Mouse (Mus musculus) hindbrain, embryonic 15.5 days (tissue): ENCODE data around the gene Gm26620. TPM values are rescaled to one million over a fixed set of nuclear protein-coding genes. Genes with fewer than 3 reads are reported as not detected.

Experiments
- ATAC-seq: fragments of 200-750 bp; cut with Nextera tagmentation; 2 replicates; pipeline ENCODE4 v1.8.0; 2017; ENCODE audit warnings: low read depth, moderate number of reproducible peaks, moderate TSS enrichment; ENCODE audit not compliant: low FRiP score
- H3K27ac ChIP-seq: fragments of 300-500 bp; sonication (generic); replicated peaks from 2 replicates; pipeline ENCODE4 v1.5.1; 2015; ENCODE audit warnings: mild to moderate bottlenecking, inconsistent platforms
- H3K27me3 ChIP-seq: fragments of 300-500 bp; sonication (generic); 2 replicates; pipeline ENCODE4 v1.6.1; 2015; ENCODE audit warnings: control low read depth, inconsistent platforms
- H3K36me3 ChIP-seq: fragments of 300-500 bp; sonication (generic); 2 replicates; pipeline ENCODE4 v1.6.1; 2015; ENCODE audit warnings: control low read depth, inconsistent platforms
- H3K4me1 ChIP-seq: fragments of 300-500 bp; sonication (generic); replicated peaks from 2 replicates; pipeline ENCODE4 v1.6.1; 2015; ENCODE audit warnings: control low read depth, inconsistent platforms
- H3K4me2 ChIP-seq: fragments of 300-500 bp; sonication (generic); 2 replicates; pipeline ENCODE4 v1.6.1; 2015; ENCODE audit warnings: moderate library complexity, mild to moderate bottlenecking, inconsistent platforms
- H3K4me3 ChIP-seq: fragments of 300-500 bp; sonication (generic); 2 replicates; pipeline ENCODE4 v1.5.1; 2015; ENCODE audit warnings: mild to moderate bottlenecking, inconsistent platforms
- H3K9ac ChIP-seq: fragments of 300-500 bp; sonication (generic); 2 replicates; pipeline ENCODE4 v1.6.1; 2015; ENCODE audit warnings: inconsistent platforms
- H3K9me3 ChIP-seq: fragments of 300-500 bp; sonication (generic); 2 replicates; pipeline ENCODE4 v1.6.1; 2016; ENCODE audit warnings: control low read depth, inconsistent platforms
- WGBS: fragments of 180-500 bp; shearing (Covaris S2); methylation state at CpG from one replicate; pipeline ENCODE4 v1.1.7; 2015; 5-methylcytosine and 5-hydroxymethylcytosine counted together
- polyA plus RNA-seq: library from polyadenylated mRNA; unstranded; fragments of >200 nt; fragmentation: Nextera tagmentation; extraction: Ambion mirVana; gene quantifications from 2 replicates; pipeline ENCODE4 v1.2.1, GENCODE M21; 2015

The Gm26620 gene
- polyA plus RNA-seq, 1 experiment from 2014 or later: 1.2 TPM

DNA sequence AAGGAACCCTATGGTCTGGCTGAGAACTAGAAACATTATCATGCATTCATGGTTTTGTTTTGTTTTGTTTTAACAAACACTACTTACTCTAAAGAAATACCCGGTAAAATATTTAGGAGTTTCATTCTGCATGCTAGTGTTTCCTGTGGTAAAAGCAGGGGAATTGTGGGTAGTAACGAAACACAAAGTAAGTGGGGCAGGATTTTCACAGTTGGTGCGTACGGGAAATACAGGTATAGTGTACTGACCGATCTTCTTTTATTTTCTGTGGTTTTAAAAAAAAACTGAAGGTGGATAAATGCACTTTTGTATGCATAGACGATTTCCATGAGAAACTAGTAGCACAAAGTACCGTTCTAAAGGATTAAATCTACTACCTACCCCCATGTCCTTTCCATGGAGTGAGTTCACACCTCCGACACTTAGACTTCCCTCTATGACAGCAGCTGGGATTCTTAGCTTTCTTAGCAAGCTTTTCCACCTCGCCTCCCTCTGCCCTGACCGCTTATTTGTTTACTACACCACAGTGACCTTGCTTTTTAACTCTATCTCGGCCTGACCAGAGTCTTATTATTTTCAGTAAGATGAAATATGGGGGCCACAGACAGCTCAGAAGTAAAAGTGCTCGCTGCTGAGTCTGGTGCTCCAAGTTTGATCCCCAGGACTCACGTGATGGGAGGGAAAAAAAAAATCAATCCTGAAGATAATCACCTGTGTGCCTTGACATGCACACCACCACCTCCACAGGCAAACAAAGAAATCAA, 23.0 kb upstream of the Gm26620 start:
- 87% methylated on average over 13 of the region's 13 CpGs for WGBS
- Histone ChIP-seq H3K36me3 (no peaks in the 10 kb centered on the region), H3K4me1 (peaks cover 7% of the 10 kb centered on the region), H3K27me3 (no peaks in the 10 kb centered on the region), H3K4me3 (no peak overlapping the region), H3K9me3 (no peaks in the 10 kb centered on the region), H3K4me2 (no peak overlapping the region), H3K9ac (no peak overlapping the region), H3K27ac (no peak overlapping the region)
- ATAC-seq: no peak

GRCm38 (mm10) chr1:170862435-170862717, 22.5 kb upstream of the Gm26620 start:
- Histone ChIP-seq H3K4me1 (peaks cover 9% of the 10 kb centered on the region), H3K27me3 (no peaks in the 10 kb centered on the region), H3K9ac (no peak overlapping the region), H3K9me3 (no peaks in the 10 kb centered on the region), H3K36me3 (no peaks in the 10 kb centered on the region), H3K27ac (no peak overlapping the region), H3K4me2 (no peak overlapping the region), H3K4me3 (no peak overlapping the region)
- WGBS: 80% methylated on average over 3 of the region's 3 CpGs
- ATAC-seq: no peak

DNA sequence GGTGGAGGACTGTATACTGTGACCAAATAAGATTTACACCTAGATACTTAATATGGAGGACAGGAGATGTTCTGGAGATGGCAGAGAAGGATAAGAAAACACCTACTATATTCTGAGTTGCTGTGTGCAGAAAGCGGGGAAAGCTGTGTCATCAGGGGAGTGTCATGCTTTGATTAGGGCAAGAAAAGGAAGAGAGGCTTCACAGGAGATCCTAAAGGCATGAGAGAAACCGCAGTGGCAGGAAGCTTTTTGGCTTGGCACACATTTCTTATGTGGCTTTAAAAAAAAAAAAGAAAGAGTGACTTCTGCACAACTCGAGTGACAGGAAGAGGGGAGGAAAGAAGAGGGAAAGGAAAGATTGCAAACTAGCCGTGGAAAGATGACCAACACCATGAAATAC, 21.8 kb upstream of the Gm26620 start:
- ATAC-seq: no peak
- no peak overlapping the region for H3K4me3 ChIP-seq
- H3K9ac ChIP-seq: no peak overlapping the region
- no peak overlapping the region for H3K27ac ChIP-seq
- H3K4me2 ChIP-seq: no peak overlapping the region
- H3K27me3 ChIP-seq: no peaks in the 10 kb centered on the region
- 73% methylated on average over 4 of the region's 4 CpGs for WGBS
- H3K36me3 ChIP-seq: no peaks in the 10 kb centered on the region
- peaks cover 9% of the 10 kb centered on the region for H3K4me1 ChIP-seq
- no peaks in the 10 kb centered on the region for H3K9me3 ChIP-seq

DNA sequence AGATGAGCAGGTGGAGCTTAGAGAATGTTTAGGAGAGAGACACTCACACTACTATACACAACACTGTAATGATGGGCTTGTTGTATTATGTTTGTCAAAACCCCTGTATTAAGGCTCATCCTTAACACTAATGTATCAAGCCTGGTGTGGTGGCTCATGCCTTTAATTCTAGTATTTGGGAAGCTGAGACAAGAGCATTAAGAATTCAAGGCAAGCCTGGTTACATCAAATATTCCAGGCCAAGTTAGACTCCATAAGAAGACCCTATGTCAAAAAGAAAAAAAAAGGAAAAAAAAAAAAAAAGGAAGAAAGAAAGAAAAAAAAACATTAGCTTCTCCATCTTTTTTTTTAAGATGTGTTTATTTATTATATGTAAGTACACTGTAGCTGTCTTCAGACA, 20.6 kb upstream of the Gm26620 start:
- no peak for ATAC-seq
- no peak overlapping the region for H3K9ac ChIP-seq
- peaks cover 11% of the 10 kb centered on the region for H3K4me1 ChIP-seq
- H3K9me3 ChIP-seq: no peaks in the 10 kb centered on the region
- no peak overlapping the region for H3K27ac ChIP-seq
- H3K27me3 ChIP-seq: no peaks in the 10 kb centered on the region
- no peak overlapping the region for H3K4me2 ChIP-seq
- no peak overlapping the region for H3K4me3 ChIP-seq
- no peaks in the 10 kb centered on the region for H3K36me3 ChIP-seq

- no peak for ATAC-seq
- H3K27me3 ChIP-seq: no peaks in the 10 kb centered on the region
- no peak overlapping the region for H3K27ac ChIP-seq
- no peak overlapping the region for H3K4me2 ChIP-seq
- no peak overlapping the region for H3K9ac ChIP-seq
- H3K4me1 ChIP-seq: peaks cover 15% of the 10 kb centered on the region
- WGBS: 85% methylated on average over 3 of the region's 3 CpGs
- H3K36me3 ChIP-seq: no peaks in the 10 kb centered on the region
- no peak overlapping the region for H3K4me3 ChIP-seq
- H3K9me3 ChIP-seq: no peaks in the 10 kb centered on the region
Observed at GRCm38 (mm10) chr1:170864754-170865153, 20.1 kb upstream of the Gm26620 start.

GRCm38 (mm10) chr1:170865406-170865805, 19.5 kb upstream of the Gm26620 start:
- no peak overlapping the region for H3K9ac ChIP-seq
- H3K4me3 ChIP-seq: no peak overlapping the region
- H3K36me3 ChIP-seq: no peaks in the 10 kb centered on the region
- ATAC-seq: no peak
- no peak overlapping the region for H3K4me2 ChIP-seq
- no peak overlapping the region for H3K27ac ChIP-seq
- 92% methylated on average over 5 of the region's 5 CpGs for WGBS
- H3K27me3 ChIP-seq: no peaks in the 10 kb centered on the region
- no peaks in the 10 kb centered on the region for H3K9me3 ChIP-seq
- H3K4me1 ChIP-seq: peaks cover 15% of the 10 kb centered on the region

- H3K36me3 ChIP-seq: peaks cover 8% of the 10 kb centered on the region; the same call in 1 of the 2 replicates
- H3K27ac ChIP-seq: peak overlapping the region; percentile 76
- H3K4me1 ChIP-seq: peaks cover 15% of the 10 kb centered on the region
- 3% methylated on average over 30 of the region's 30 CpGs for WGBS
- peak overlapping the region; percentile 76 for H3K4me2 ChIP-seq
- peak overlapping the region; percentile 64 for H3K9ac ChIP-seq
- H3K9me3 ChIP-seq: no peaks in the 10 kb centered on the region
- H3K27me3 ChIP-seq: no peaks in the 10 kb centered on the region
- ATAC-seq: peak; percentile 72
- peak overlapping the region; percentile 66 for H3K4me3 ChIP-seq
Observed at GRCm38 (mm10) chr1:170866992-170867690, 17.7 kb upstream of the Gm26620 start.

DNA sequence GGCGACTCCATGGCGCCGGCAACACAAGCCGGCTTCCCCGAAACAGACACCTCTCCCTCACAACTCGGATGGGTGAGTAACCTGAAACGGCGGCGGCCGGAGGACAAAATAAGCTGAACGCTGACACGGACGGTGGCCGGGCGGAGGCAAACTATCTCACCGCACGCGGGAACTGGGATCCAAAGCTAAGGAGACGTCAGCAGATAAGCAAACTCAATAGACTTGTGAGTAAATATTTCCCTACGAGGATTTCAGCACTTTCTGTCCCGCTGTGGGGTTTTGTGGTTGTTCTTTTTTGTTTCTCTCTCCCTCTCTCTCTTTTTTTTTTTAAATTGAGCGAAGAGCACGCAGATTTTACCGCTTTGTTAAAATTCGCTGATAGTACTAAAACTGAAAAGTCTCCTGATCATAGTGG, 17.2 kb upstream of the Gm26620 start, which contains the start of gene Atf6:
Atf6 (minus strand) TSS at position 81 of the 415 bp plus-strand sequence.
- Histone ChIP-seq H3K36me3 (peaks cover 13% of the 10 kb centered on the region), H3K27me3 (no peaks in the 10 kb centered on the region), H3K27ac (peak within 1 kb of the TSS; percentile 76), H3K9me3 (no peaks in the 10 kb centered on the region), H3K4me2 (peak within 1 kb of the TSS; percentile 76), H3K4me3 (peak within 1 kb of the TSS; percentile 66), H3K9ac (peak within 1 kb of the TSS; percentile 64), H3K4me1 (peaks cover 15% of the 10 kb centered on the region)
- under 1% methylated on average over 25 of the region's 25 CpGs for WGBS
- ATAC-seq: peak; percentile 68

DNA sequence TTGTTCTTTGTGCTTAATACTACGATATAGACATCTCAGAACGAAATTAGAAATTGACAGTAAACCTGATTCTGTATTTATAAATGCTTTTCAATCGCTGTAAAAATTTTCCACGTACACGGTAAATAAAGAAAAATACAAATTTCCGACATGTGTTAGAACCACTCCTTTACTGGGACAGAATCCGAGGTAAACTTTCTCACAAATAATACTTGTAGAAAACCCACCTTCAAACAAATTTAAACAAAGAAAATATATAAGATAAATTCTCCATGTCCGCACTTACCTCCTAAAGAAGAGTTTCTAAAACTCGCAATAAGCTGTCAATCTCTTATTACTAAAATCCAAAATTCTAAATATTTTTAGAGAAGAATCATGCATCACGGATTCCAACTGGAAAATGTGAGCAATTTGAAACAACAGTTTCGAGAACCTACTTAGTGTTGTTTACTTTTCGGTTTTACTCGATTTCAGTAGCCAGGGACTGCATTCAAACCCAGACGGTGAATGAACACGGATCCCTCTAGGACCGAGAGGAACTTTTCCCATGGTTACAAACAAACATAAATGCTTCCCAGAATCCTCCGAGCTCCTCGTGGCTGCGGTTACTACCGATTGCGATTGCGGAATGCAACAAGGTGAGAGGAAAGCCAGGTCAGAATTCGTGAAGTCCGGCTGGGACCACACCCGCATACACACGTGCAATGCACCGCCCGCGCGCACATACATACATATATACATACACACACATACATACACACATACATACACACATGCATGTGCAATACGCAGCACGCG, 16.6 kb upstream of the Gm26620 start:
- Histone ChIP-seq H3K9ac (peak overlapping the region; percentile 64), H3K4me3 (peak overlapping the region; percentile 66), H3K4me1 (peaks cover 15% of the 10 kb centered on the region), H3K4me2 (peak overlapping the region; percentile 76), H3K9me3 (no peaks in the 10 kb centered on the region), H3K27ac (0 out of 2 replicates have a peak overlapping the region, but pooled peaks have one; percentile 16), H3K36me3 (peaks cover 13% of the 10 kb centered on the region), H3K27me3 (no peaks in the 10 kb centered on the region)
- under 1% methylated on average over 33 of the region's 33 CpGs for WGBS
- peak; percentile 88 for ATAC-seq

- H3K9me3 ChIP-seq: no peaks in the 10 kb centered on the region
- peaks cover 15% of the 10 kb centered on the region for H3K4me1 ChIP-seq
- 0 out of 2 replicates have a peak overlapping the region, but pooled peaks have one; percentile 16 for H3K27ac ChIP-seq
- H3K36me3 ChIP-seq: peaks cover 17% of the 10 kb centered on the region
- no peaks in the 10 kb centered on the region for H3K27me3 ChIP-seq
- WGBS: 16% methylated on average over 14 of the region's 14 CpGs
- peak overlapping the region; percentile 66 for H3K4me3 ChIP-seq
- ATAC-seq: 0 out of 2 replicates have a peak, but pooled peaks have one; percentile 12
- H3K4me2 ChIP-seq: peak overlapping the region; percentile 76
- H3K9ac ChIP-seq: peak overlapping the region; percentile 36
Observed at GRCm38 (mm10) chr1:170868905-170869283, 16.0 kb upstream of the Gm26620 start.

- Histone ChIP-seq H3K36me3 (peaks cover 35% of the 10 kb centered on the region), H3K9me3 (no peaks in the 10 kb centered on the region), H3K4me1 (peaks cover 12% of the 10 kb centered on the region), H3K9ac (no peak overlapping the region), H3K4me3 (no peak overlapping the region), H3K4me2 (no peak overlapping the region), H3K27ac (no peak overlapping the region), H3K27me3 (no peaks in the 10 kb centered on the region)
- ATAC-seq: no peak
- 91% methylated on average over 6 of the region's 6 CpGs for WGBS
Observed at GRCm38 (mm10) chr1:170871402-170871801, 13.5 kb upstream of the Gm26620 start.

DNA sequence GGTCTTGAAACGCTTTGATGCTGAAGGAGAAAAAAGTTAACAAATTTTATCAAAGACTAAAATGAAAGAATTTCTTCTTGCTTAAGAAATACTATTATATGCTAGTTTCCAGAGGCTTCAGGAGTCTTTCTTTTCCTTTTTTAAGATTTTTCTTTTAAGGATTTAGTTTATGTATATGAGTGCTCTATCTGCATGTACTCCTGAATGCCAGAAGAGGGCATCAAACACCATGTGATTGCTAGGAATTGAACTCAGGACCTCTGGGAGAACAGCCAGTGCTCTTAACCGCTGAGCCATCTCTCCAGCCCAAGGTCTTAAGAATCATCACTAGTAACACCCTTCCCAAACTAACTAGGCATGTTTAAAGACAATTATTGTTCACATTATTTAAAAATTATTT, 12.9 kb upstream of the Gm26620 start:
- no peak for ATAC-seq
- 96% methylated on average over 2 of the region's 2 CpGs for WGBS

More for the DNA sequence above, 12.9 kb upstream of the Gm26620 start:
- Histone ChIP-seq H3K27ac (no peak overlapping the region), H3K4me1 (peaks cover 6% of the 10 kb centered on the region), H3K27me3 (no peaks in the 10 kb centered on the region), H3K4me3 (no peak overlapping the region), H3K36me3 (peaks cover 37% of the 10 kb centered on the region), H3K9ac (no peak overlapping the region), H3K9me3 (no peaks in the 10 kb centered on the region), H3K4me2 (no peak overlapping the region)
